Mouse (Mus musculus) heart, postnatal 36 days (tissue): ENCODE measurements around the gene Snapin. TPM values are rescaled to one million over a fixed set of nuclear protein-coding genes. Genes with fewer than 3 reads are reported as not detected.

Source experiments
- DNase-seq, 2 experiments: peaks; one replicate each; pipeline ENCODE4 v3.0.0; 2021 to 2022
- intact Hi-C: fragments of 180-260 bp; cut with DNase I; formaldehyde crosslinking; loops from one replicate; pipeline ENCODE4 v1.15.1; 2025
- total RNA-seq, 2 experiments: library from RNA; stranded (reverse); gene quantifications; 2 replicates each; pipeline ENCODE4 v1.2.3; 2021

Gene Snapin
- total RNA-seq, 2 experiments from 2014 or later = 61.0 to 71.3 TPM

DNA sequence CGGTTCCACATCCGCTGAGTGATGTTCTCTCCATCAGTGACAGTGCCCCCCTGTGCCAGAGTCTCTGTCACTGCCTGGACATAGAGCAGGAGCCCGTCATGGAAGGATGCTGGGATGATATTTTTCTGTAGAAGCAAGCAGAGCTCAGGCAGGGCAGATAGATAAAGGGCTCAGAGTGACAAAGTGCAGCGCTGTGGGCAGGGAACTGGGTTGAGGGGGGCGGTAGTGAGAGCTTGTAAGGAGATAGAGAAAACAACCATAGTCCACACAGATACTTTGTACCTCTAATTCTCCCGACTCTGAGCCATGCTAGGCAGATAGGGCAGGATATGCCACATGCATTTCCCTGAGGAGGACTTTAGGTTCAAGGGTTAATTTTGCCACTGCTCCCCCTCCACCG is 28.3 kb downstream of the Snapin start:
- no peak for DNase-seq
- intact Hi-C loops = loop anchor here (5.0 kb wide), 1 partner anchor 245 kb away; no protein-coding TSS in a partner anchor

DNA sequence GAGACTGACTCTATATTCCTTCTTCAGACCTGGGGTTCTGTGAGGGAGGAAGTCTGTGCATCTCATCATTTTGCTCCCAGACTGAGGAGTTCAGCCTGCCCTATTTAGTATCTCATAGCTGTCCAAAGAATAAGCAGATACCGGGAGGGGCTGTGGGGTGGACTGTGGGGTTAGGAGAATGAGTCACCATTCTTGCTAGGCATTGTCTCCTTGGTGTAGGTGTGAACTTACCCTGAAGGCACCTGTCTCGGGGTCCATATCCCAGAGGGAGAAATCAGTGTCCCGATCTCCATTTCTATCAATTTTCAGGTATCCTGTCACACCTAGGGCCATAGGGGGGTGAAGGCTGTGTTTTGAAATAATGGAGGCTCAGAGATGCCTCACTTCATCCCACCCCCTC is 28.9 kb downstream of the Snapin start:
- intact Hi-C loops = loop anchor here (5.0 kb wide), 1 partner anchor 245 kb away; no protein-coding TSS in a partner anchor
- DNase-seq = no peak

DNA sequence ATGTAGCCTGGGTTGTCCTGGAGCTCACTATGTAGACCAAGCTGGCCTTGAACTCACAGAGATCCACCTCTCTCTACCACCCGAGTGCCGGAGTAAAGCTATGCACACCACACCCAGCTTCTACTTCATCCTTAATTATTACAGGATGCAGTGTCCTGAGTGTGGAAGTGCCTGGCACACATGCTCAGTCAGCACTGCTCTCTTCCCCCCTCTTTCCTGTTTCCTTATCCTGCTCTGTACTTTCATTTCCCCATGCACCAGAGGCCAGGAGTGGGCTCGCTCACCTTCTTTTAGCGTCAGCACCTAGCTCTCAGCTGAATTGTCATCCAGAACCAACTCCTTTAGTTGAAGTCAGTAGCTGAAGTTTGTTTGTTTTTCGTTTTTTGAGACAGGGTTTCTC is 30.5 kb downstream of the Snapin start:
- no peak for DNase-seq
- intact Hi-C loops = loop anchor here (5.0 kb wide), 1 partner anchor 243 kb away; no protein-coding TSS in a partner anchor

DNA sequence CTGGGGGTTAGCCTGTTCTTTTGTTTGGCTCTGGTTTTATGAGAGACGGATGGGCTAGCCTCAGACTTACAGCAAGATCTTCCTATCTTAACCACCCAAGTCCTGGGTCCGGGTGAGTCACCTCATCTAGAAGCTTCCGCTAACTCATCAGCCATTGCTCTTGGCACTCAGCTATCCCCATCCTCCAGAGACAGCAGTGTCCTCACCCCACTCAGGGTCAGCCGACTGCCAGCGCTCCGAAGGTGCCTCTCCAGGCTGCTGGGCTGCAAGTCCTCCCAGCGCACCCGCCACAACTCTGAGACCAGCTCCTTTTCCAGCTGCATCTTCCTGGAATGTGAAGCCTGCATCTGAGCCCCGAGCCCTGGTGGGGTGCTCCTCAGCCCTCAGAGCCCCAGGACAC is 31.1 kb downstream of the Snapin start:
- DNase-seq = no peak
- intact Hi-C loops = loop anchor here (5.0 kb wide), 1 partner anchor 242 kb away; no protein-coding TSS in a partner anchor

DNA sequence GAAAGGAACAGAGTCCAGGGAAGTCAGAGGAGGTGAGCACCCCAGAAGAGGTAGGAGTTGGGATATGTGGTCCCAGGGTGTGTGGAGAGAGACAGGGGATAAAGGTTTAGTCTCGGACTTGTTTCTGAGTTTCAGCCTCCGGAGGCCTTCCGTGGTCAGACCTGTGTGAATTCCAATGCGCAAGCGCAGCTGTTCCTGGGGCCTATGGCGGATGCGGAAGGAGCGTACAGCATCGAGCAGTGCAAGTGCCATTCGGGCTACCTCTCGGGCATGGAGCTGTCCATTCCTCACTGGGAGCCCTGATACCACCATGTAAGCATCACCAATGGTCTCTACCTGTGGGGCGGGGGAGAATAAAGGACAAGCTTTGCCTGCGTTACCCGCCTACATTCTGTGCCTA is 35.9 kb downstream of the Snapin start:
- intact Hi-C loops = no loop called here
- no peak for DNase-seq

DNA sequence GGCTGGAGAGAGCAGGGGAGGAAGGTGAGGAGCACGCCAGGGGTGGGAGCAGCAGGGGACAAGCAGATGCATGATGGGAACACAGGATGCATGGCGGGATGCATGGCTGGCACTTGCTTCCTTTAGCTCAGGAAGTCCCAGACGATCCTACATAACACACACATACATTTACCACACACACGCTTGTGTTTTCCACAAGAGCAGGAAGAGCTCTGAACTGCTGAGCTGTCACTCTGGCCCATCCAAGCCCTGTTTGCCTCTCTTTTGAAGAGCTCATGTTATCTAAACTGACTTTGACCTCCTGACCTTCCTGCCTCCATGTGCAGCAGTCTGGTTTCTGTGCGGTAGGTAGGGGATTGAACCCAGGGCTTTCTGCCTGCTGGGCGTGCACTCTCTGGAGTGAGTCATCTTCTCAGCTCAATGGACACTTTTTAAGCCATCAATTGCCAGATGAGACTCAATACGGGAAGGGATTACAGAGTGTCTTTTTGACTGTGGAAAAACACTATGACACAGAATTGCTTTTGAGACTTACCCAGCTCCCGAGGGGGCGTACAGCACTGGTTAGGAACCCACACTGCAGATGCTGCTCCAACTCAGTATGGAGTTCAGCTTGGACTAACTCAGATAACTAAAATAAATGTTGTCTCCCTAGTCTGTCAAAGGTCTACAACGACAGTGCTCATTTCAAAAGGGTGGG is 39.3 kb downstream of the Snapin start:
- intact Hi-C loops = no loop called here
- no peak for DNase-seq

DNA sequence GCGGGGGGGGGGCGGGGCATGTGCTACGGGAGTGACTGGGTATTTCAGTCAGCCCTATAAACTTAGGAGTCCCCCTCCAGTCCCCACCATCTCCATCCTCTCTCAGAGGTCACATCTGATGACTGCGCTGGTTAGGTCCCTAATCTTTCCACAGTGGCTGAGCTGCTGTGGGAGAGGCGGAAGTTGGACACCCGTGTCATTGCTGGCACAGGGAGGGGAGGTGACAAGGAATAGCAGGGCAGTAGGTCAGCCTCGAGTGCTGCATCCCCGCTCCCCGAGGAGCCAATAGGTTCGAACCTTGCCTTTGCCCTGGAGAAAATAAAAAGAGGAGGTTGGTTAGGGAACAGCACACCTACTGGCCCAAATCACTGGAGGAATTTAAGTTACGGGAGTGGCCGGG is 40.0 kb downstream of the Snapin start:
- intact Hi-C loops = no loop called here
- no peak for DNase-seq

DNA sequence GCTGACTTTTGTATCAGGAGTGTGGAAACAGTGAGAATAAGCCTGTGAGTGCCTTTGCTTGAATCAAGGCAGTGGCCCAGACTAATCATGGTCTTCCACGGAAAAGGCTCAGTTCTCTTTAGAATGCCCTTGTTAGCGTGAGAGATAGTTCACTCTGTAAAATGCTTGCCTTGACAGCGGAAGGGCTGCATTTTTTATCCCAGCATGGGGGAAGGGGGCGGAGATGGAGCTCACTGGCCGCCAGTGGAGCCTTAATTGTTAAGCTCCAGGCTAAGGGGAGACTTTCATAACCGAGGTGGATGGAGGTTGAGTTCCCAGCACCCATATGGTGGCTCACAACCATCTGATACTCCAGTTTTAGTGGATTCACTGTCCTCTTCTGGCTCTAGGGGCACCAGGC is 42.2 kb downstream of the Snapin start:
- intact Hi-C loops = loop anchor here (10.0 kb wide), 1 partner anchor 584 kb away; no protein-coding TSS in a partner anchor
- no peak for DNase-seq

DNA sequence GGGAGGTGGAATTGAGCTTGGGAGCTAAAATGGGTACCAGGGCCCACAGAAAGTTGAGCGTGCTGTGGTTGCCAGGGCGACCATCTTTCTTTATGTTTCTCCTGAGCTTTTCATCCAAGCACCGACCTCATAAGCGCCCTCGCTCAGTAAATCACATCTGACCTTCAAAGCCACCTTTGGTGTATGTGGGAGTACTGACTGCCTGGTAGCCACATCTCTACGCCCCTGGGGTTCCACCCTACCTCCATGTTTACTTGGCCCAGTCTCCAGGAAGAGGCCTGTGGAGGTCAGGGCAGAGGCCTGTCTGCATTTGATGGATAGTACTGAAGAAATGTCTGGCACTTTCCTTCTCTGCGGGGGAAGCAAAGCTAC is 43.7 kb downstream of the Snapin start:
- DNase-seq = no peak
- intact Hi-C loops = loop anchor here (10.0 kb wide), 1 partner anchor 582 kb away; no protein-coding TSS in a partner anchor

DNA sequence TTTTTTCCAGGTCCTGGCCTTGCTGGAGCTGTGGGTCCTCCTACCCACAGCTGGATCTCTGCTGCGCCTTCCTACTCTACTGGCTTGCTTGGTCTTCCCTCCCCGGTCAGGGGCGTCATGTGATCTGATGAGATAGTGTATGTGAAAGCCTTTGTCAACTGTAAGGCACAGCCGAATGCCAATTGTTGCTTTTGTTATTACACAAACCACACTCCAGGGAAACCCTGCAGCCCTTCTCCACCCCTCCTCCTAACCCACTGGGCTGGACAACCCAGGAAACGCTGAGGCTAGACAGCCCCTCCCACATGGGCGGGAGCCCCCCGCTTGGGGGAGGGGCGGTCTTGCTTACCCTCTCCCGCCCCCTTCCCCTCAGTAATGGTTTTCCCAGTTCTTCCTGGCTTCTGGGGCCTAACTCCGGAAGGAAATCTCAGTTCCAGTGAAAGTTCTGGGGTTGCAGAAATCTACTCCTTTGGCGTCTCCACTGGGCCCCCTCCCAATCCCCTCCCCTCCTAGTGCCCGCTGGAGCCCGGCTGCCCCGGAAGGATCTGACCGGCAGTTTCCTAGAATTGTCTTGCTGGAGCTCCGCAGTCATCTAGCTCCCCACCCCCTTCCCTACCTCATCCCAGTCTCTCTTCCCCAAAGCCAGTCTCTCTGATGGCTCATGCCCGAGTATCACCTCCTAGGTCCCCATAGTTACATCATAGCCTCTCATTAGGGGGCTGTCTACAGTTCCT is 44.3 kb downstream of the Snapin start:
- peak; percentile 84 to 90 for DNase-seq
- intact Hi-C loops = loop anchor here (1.0 to 10.0 kb wide), 3 partner anchors 13 to 582 kb away; partner anchors contain the start of genes Ints3 and Npr1

DNA sequence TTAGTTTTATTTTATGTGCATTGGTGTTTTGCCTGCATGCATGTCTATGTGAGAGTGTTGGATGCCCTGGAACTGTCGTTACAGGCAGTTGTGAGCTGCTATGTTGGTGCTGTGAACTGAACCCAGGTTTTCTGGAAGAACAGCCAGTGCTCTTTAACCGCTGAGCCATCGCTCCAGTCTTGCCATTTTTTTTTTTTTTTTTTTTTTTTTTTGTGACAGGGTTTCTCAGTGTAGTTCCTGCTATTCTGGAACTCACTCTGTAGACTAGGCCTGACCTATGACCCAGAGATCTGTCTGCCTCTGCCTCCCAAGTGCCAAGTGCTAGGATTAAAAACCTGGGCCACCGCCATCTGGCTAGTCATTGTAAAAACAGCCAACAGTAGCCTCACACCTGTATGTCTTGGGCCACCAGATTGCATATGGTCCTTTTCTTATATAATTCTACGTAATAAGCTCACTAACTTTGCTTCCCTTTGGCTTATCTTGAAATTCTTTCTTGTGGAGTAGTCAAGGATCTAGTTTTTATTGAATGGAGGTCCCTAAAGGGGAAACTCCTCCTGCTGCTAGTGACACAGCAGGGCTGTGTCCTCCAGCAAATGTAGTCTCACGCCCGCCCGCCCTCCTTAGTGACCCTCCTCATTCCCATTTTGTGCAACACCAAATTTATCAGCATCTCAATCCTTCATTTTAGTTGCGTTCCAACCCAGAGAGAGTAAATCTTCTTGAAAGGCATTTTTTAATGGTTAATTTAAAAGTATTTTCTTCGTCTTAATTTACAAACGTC is 45.2 kb downstream of the Snapin start:
- intact Hi-C loops = loop anchor here (1.0 to 10.0 kb wide), 3 partner anchors 12 to 581 kb away; partner anchors contain the start of genes Ints3 and Npr1
- DNase-seq = peak in 1 of 2 experiments; percentile 15

DNA sequence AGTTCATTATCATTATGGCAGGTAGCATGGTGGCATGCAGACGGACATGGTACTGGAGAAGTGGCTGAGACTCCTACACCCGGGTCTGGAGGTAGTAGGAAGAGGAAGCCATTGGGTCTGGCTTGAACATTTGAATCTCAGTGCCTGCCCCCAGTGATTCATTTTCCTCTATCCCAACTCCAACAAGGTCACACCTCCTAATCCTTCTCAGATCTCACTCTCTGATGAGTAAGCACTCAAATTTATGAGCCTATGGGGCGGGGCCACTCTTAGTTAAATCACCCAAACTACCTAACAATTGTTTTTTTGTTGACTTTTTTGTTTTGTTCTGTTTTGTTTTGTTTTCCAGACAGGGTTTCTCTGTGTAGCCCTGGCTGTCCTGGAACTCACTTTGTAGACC is 46.9 kb downstream of the Snapin start:
- intact Hi-C loops = loop anchor here (2.0 to 10.0 kb wide), 2 partner anchors 31 to 579 kb away; no protein-coding TSS in a partner anchor

DNA sequence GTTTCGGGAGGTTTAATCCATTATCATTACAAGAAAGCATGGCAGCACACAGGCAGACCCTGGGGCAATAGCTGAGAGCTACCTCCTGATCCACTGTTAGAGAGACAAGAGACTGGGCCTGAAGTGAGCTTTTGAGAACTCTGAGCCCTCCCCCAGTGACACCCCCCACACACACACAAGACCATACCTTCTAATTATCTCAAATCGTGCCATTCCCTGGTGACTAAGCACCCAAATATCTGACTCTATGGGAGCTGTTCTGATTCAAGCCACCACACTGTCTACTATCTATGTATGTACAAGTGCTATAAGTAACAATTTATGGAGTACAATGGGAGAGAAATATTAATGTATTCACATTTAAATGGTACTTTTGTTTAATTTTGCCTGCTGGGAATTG is 50.1 kb downstream of the Snapin start:
- intact Hi-C loops = loop anchor here (10.0 kb wide), 1 partner anchor 576 kb away; no protein-coding TSS in a partner anchor

More for the DNA sequence above, 46.9 kb downstream of the Snapin start:
- DNase-seq = no peak

More for the DNA sequence above, 50.1 kb downstream of the Snapin start:
- DNase-seq = no peak

Other genes with a start within 250 kb of the Snapin start
- gene Creb3l4, start 247.5 kb downstream of the Snapin start, total RNA-seq = not detected
- 10 to 100 TPM; 82.5 to 90.4 TPM for gene Slc39a1, start 242.9 kb downstream of the Snapin start, total RNA-seq
- gene Crtc2, start 236.9 kb downstream of the Snapin start, total RNA-seq = 10 to 100 TPM; 18.2 to 20.8 TPM
- 10 to 100 TPM; 34.0 to 34.5 TPM for gene Dennd4b, start 225.8 kb downstream of the Snapin start, total RNA-seq
- gene Gatad2b, start 197.9 kb downstream of the Snapin start, total RNA-seq = 10 to 100 TPM; 50.1 to 50.7 TPM
- under 1 TPM; 0.54 to 1.00 TPM for gene Slc27a3, start 101.1 kb downstream of the Snapin start, total RNA-seq
- 10 to 100 TPM; 23.7 to 27.9 TPM for gene Ints3, start 57.4 kb downstream of the Snapin start, total RNA-seq
- gene Npr1, start 25.2 kb downstream of the Snapin start, total RNA-seq = 10 to 100 TPM; 19.9 to 21.3 TPM
- 10 to 100 TPM; 29.6 to 32.2 TPM for gene Ilf2, start 14.9 kb downstream of the Snapin start, total RNA-seq
- 100 to 1,000 TPM in 1 of 2 experiments, 10 to 100 TPM in 1; 92.7 to 106 TPM for gene Chtop, start 18.5 kb upstream of the Snapin start, total RNA-seq
- 100 to 1,000 TPM; 897 to 921 TPM for gene S100a1, start 23.4 kb upstream of the Snapin start, total RNA-seq
- gene S100a13, start 23.4 kb upstream of the Snapin start, total RNA-seq = 10 to 100 TPM; 31.2 to 32.1 TPM
- gene S100a14, start 35.8 kb upstream of the Snapin start, total RNA-seq = under 1 TPM; 0.46 to 0.53 TPM
- 10 to 100 TPM; 64.0 to 66.5 TPM for gene S100a16, start 46.2 kb upstream of the Snapin start, total RNA-seq
- not detected for gene S100a3, start 69.5 kb upstream of the Snapin start, total RNA-seq
- gene S100a2, start 99.2 kb upstream of the Snapin start, total RNA-seq = not detected
- gene Gm42674, start 110.9 kb upstream of the Snapin start, total RNA-seq = not detected
- 10 to 100 TPM; 10.1 to 14.2 TPM for gene S100a4, start 112.7 kb upstream of the Snapin start, total RNA-seq
- gene S100a5, start 117.5 kb upstream of the Snapin start, total RNA-seq = not detected
- gene S100a6, start 121.8 kb upstream of the Snapin start, total RNA-seq = 10 to 100 TPM; 71.6 to 89.7 TPM
- gene S100a7a, start 163.0 kb upstream of the Snapin start, total RNA-seq = under 1 TPM in 1 of 2 experiments, not detected in 1; 0.27 TPM
- gene S100a8, start 177.9 kb upstream of the Snapin start, total RNA-seq = 1 to 10 TPM; 2.4 to 3.3 TPM
- gene S100a9, start 204.7 kb upstream of the Snapin start, total RNA-seq = 1 to 10 TPM; 3.1 to 4.4 TPM
- gene Pglyrp4, start 235.9 kb upstream of the Snapin start, total RNA-seq = not detected